Mouse (Mus musculus): ENCODE data around the gene Lrrc18.

Lrrc18 gene

DNA sequence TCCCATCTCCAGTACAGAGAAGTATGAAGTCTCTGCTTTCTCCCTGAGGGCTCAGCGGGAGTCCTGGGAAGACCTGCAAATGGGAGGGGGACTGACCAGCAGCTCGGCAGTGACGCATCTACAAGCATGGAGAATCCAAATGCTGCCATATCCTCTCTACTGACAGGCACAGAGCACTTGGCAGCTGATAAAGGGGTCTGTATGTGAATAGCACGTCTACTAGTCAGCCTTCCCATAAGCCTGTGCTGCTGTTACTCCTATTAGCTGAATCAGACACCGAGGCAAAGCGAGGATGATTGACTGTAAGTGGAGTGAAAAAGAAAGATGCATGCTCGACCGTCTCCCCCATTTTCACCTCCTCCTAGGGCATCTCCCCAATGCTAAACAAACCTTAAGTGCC is 62.3 kb downstream of the Lrrc18 start:
- DNase-seq (ENCODE audit: low read depth, low spot score), result no peak

DNA sequence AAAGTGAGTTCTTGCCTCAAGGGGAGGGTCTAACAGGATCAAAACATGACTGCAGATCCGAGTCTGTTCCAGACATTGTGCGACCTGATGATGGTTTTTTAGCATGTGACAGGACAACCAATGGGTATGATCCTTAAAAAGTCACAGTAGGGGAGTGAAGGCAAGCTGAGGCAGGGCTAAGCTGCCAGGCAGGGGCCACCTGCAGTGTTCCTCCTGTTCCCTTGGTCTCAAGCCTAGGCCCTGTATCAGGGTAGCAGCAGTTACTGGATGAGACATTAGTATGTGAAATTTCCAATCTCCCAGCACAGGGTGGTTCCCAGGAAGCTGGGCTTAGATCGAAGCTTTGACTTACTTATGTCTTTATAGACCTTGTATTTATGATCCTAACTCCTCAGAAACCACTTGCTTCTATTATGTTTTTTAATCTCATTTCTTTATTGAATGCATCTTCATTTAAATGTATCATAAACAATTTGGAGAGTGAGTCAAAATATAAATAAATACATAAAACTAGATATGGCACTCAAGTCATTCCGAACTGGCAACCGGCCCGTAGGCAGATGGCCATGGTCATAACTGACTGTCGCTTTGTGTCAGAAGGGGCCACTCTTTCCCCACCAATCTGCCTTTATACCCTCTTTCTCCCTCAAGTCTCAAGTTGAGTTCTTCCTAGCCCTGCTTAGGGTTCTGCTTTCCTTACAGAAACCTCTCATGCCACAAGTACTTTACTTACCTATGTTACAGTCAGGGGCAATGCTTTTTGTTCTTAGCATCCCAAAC is 67.9 kb downstream of the Lrrc18 start:
- no peak for DNase-seq (ENCODE audit: low read depth, low spot score)

- no peak for DNase-seq (ENCODE audit: low read depth, low spot score)
These were observed 71.8 kb downstream of the Lrrc18 start for GRCm38 (mm10) chr14:33062996-33063395.
